Mouse (Mus musculus) midbrain, embryonic 16.5 days (tissue): Measurements from ENCODE around the gene Rad51c. TPM values are rescaled to one million over a fixed set of nuclear protein-coding genes. Genes with fewer than 3 reads are reported as not detected.
A peak's percentile ranks its signal among the peaks of the same experiment; 100 is the strongest.

Experiments
- ATAC-seq: fragments of 200-750 bp; cut with Nextera tagmentation; 2 replicates; pipeline ENCODE4 v1.8.0; 2017; ENCODE audit warnings: moderate TSS enrichment
- H3K27ac ChIP-seq: fragments of 300-500 bp; sonication (generic); 2 replicates; pipeline ENCODE4 v1.5.1; 2014; ENCODE audit warnings: mild to moderate bottlenecking, low read length, mixed read lengths
- H3K27me3 ChIP-seq: fragments of 300-500 bp; sonication (generic); 2 replicates; pipeline ENCODE4 v1.6.1; 2014; ENCODE audit warnings: low read depth, low read length, mixed read lengths; ENCODE audit not compliant: control insufficient read depth, insufficient read depth
- H3K36me3 ChIP-seq: fragments of 300-500 bp; sonication (generic); 2 replicates; pipeline ENCODE4 v1.6.1; 2014; ENCODE audit warnings: mild to moderate bottlenecking, low read length, moderate library complexity, mixed read lengths; ENCODE audit not compliant: control insufficient read depth, insufficient read depth
- H3K4me1 ChIP-seq: fragments of 300-500 bp; sonication (generic); 2 replicates; pipeline ENCODE4 v1.6.1; 2014; ENCODE audit warnings: mild to moderate bottlenecking, low read length, mixed read lengths; ENCODE audit not compliant: control insufficient read depth, insufficient read depth
- H3K4me2 ChIP-seq: fragments of 300-500 bp; sonication (generic); 2 replicates; pipeline ENCODE4 v1.6.1; 2014; ENCODE audit warnings: mild to moderate bottlenecking, low read length, mixed read lengths
- H3K4me3 ChIP-seq: fragments of 300-500 bp; sonication (generic); 2 replicates; pipeline ENCODE4 v1.5.1; 2014; ENCODE audit warnings: low read depth, mild to moderate bottlenecking, low read length, moderate library complexity, mixed read lengths
- H3K9ac ChIP-seq: fragments of 300-500 bp; sonication (generic); 2 replicates; pipeline ENCODE4 v1.6.1; 2014; ENCODE audit warnings: low read depth, low read length, mixed read lengths
- H3K9me3 ChIP-seq: fragments of 300-500 bp; sonication (generic); replicated peaks from 2 replicates; pipeline ENCODE4 v1.6.1; 2014; ENCODE audit warnings: mild to moderate bottlenecking, low read length, mixed read lengths; ENCODE audit not compliant: control insufficient read depth, poor library complexity, severe bottlenecking
- WGBS: fragments of 180-500 bp; shearing (Covaris S2); extraction: QIAGEN DNeasy Blood & Tissue Kit; methylation state at CpG from one replicate; pipeline ENCODE4 v1.1.7; 2014; 5-methylcytosine and 5-hydroxymethylcytosine counted together
- polyA plus RNA-seq: library from polyadenylated mRNA; unstranded; fragments of >200 nt; fragmentation: Nextera tagmentation; extraction: Ambion mirVana; gene quantifications from 2 replicates; pipeline ENCODE4 v1.2.1, GENCODE M21; 2015

The Rad51c gene
- polyA plus RNA-seq, 1 experiment from 2014 or later = 3.6 TPM

GRCm38 (mm10) chr11:87404111-87404853 is 472 bp downstream of the Rad51c start:
- peak; percentile 93 for ATAC-seq
- no peaks in the 10 kb centered on the region for H3K27me3 ChIP-seq
- H3K4me3 ChIP-seq = peak overlapping the region; percentile 48
- H3K9me3 ChIP-seq = no peaks in the 10 kb centered on the region
- H3K9ac ChIP-seq = peak overlapping the region; percentile 74
- peaks cover 2% of the 10 kb centered on the region; the same call in 1 of the 2 replicates for H3K4me1 ChIP-seq
- peak overlapping the region; percentile 87 for H3K27ac ChIP-seq
- H3K36me3 ChIP-seq = no peaks in the 10 kb centered on the region
- WGBS = 2% methylated on average over 58 of the region's 58 CpGs
- H3K4me2 ChIP-seq = peak overlapping the region; percentile 50

GRCm38 (mm10) chr11:87398402-87398801 is 6.4 kb downstream of the Rad51c start:
- Histone ChIP-seq H3K4me1 (no peaks in the 10 kb centered on the region), H3K9ac (no peak overlapping the region), H3K27ac (no peak overlapping the region), H3K4me2 (no peak overlapping the region), H3K9me3 (no peaks in the 10 kb centered on the region), H3K27me3 (no peaks in the 10 kb centered on the region), H3K36me3 (no peaks in the 10 kb centered on the region), H3K4me3 (no peak overlapping the region)
- no peak for ATAC-seq
- 98% methylated on average over 2 of the region's 2 CpGs for WGBS

GRCm38 (mm10) chr11:87393855-87394254 is 10.9 kb downstream of the Rad51c start:
- no peak overlapping the region for H3K27ac ChIP-seq
- H3K36me3 ChIP-seq = no peaks in the 10 kb centered on the region
- H3K27me3 ChIP-seq = no peaks in the 10 kb centered on the region
- no peak for ATAC-seq
- no peaks in the 10 kb centered on the region for H3K4me1 ChIP-seq
- 0 out of 2 replicates have a peak overlapping the region, but pooled peaks have one; percentile 21 for H3K9ac ChIP-seq
- H3K4me2 ChIP-seq = no peak overlapping the region
- no peak overlapping the region for H3K4me3 ChIP-seq
- H3K9me3 ChIP-seq = no peaks in the 10 kb centered on the region
- 33% methylated on average over 1 of the region's 1 CpGs for WGBS

GRCm38 (mm10) chr11:87385676-87386075 is 19.1 kb downstream of the Rad51c start:
- Histone ChIP-seq H3K4me1 (no peaks in the 10 kb centered on the region), H3K9me3 (no peaks in the 10 kb centered on the region), H3K36me3 (no peaks in the 10 kb centered on the region), H3K9ac (no peak overlapping the region), H3K27me3 (no peaks in the 10 kb centered on the region), H3K4me3 (no peak overlapping the region), H3K27ac (no peak overlapping the region), H3K4me2 (no peak overlapping the region)
- ATAC-seq = no peak
- WGBS = 88% methylated on average over 1 of the region's 1 CpGs

- WGBS = 95% methylated on average over 4 of the region's 4 CpGs
- no peaks in the 10 kb centered on the region for H3K4me1 ChIP-seq
- no peak overlapping the region for H3K4me3 ChIP-seq
- no peaks in the 10 kb centered on the region for H3K36me3 ChIP-seq
- H3K9ac ChIP-seq = no peak overlapping the region
- H3K27ac ChIP-seq = no peak overlapping the region
- H3K4me2 ChIP-seq = no peak overlapping the region
- no peaks in the 10 kb centered on the region for H3K27me3 ChIP-seq
- no peaks in the 10 kb centered on the region for H3K9me3 ChIP-seq
- no peak for ATAC-seq
These were observed 20.2 kb downstream of the Rad51c start for GRCm38 (mm10) chr11:87384551-87384950.

- WGBS = 75% methylated on average over 9 of the region's 9 CpGs
- no peak overlapping the region for H3K4me3 ChIP-seq
These were observed 36.7 kb downstream of the Rad51c start for GRCm38 (mm10) chr11:87367865-87368580.

GRCm38 (mm10) chr11:87367061-87367460 is 37.7 kb downstream of the Rad51c start:
- no peak overlapping the region for H3K9ac ChIP-seq
- no peak overlapping the region for H3K4me2 ChIP-seq
- H3K27ac ChIP-seq = no peak overlapping the region
- H3K4me3 ChIP-seq = no peak overlapping the region
- H3K9me3 ChIP-seq = no peaks in the 10 kb centered on the region
- WGBS = 88% methylated on average over 7 of the region's 7 CpGs
- ATAC-seq = no peak
- no peaks in the 10 kb centered on the region for H3K27me3 ChIP-seq
- H3K36me3 ChIP-seq = no peaks in the 10 kb centered on the region
- no peaks in the 10 kb centered on the region for H3K4me1 ChIP-seq

More at GRCm38 (mm10) chr11:87367865-87368580, 36.7 kb downstream of the Rad51c start:
- Histone ChIP-seq H3K27me3 (no peaks in the 10 kb centered on the region), H3K9ac (no peak overlapping the region), H3K4me2 (no peak overlapping the region), H3K36me3 (no peaks in the 10 kb centered on the region), H3K9me3 (no peaks in the 10 kb centered on the region), H3K27ac (no peak overlapping the region), H3K4me1 (no peaks in the 10 kb centered on the region)
- ATAC-seq = no peak

GRCm38 (mm10) chr11:87365120-87365519 is 39.6 kb downstream of the Rad51c start:
- H3K9me3 ChIP-seq = no peaks in the 10 kb centered on the region
- H3K4me3 ChIP-seq = no peak overlapping the region
- H3K4me2 ChIP-seq = no peak overlapping the region
- no peaks in the 10 kb centered on the region for H3K27me3 ChIP-seq
- no peak overlapping the region for H3K9ac ChIP-seq
- ATAC-seq = no peak
- no peaks in the 10 kb centered on the region for H3K36me3 ChIP-seq
- H3K27ac ChIP-seq = no peak overlapping the region
- H3K4me1 ChIP-seq = no peaks in the 10 kb centered on the region
- WGBS = 91% methylated on average over 5 of the region's 5 CpGs

- peak overlapping the region; percentile 88; the same call in 1 of the 2 replicates for H3K27ac ChIP-seq
- peak overlapping the region; percentile 1; the same call in 1 of the 2 replicates for H3K9ac ChIP-seq
- no peak for ATAC-seq
These were observed 45.5 kb downstream of the Rad51c start for GRCm38 (mm10) chr11:87359262-87359612.

More at GRCm38 (mm10) chr11:87359262-87359612, 45.5 kb downstream of the Rad51c start:
- Histone ChIP-seq H3K4me1 (peaks cover 13% of the 10 kb centered on the region), H3K27me3 (no peaks in the 10 kb centered on the region), H3K4me3 (peak overlapping the region; percentile 62), H3K36me3 (no peaks in the 10 kb centered on the region), H3K4me2 (peak overlapping the region; percentile 82), H3K9me3 (no peaks in the 10 kb centered on the region)
- WGBS = 12% methylated on average over 10 of the region's 10 CpGs
